Mouse (Mus musculus): ENCODE results near the gene Nup214. TPM values are rescaled to one million over a fixed set of nuclear protein-coding genes. Genes with fewer than 3 reads are reported as not detected.
A peak's percentile ranks its signal among the peaks of the same experiment; 100 is the strongest.

Gene Nup214
- polyA plus RNA-seq, 1 experiment: 80.0 TPM

GRCm38 (mm10) chr2:31945580-31945979 is 28.7 kb upstream of the Nup214 start:
- WGBS: 66% methylated on average over 2 of the region's 2 CpGs
- TF ChIP-seq CTCF (IDR thresholded peaks at IDR 0.05; ENCODE audit: control insufficient read depth, insufficient read depth, low read length) (no peak), POLR2A (IDR thresholded peaks at IDR 0.05; ENCODE audit: borderline replicate concordance, control insufficient read depth, low read depth, low read length) (no peak)
- H3K4me3 ChIP-seq (replicated peaks; ENCODE audit: control insufficient read depth, low read depth, low read length): no peak overlapping the region
- no peak overlapping the region for H3K27ac ChIP-seq (ENCODE audit: control insufficient read depth, insufficient read depth, low read depth, low read length, poor library complexity)
- no peaks in the 10 kb centered on the region for H3K4me1 ChIP-seq (ENCODE audit: control insufficient read depth, insufficient read depth, low read length)

GRCm38 (mm10) chr2:31948392-31948791 is 25.8 kb upstream of the Nup214 start:
- no peak for TF ChIP-seq CTCF (IDR thresholded peaks at IDR 0.05; ENCODE audit: control insufficient read depth, insufficient read depth, low read length)
- no peak for TF ChIP-seq POLR2A (IDR thresholded peaks at IDR 0.05; ENCODE audit: borderline replicate concordance, control insufficient read depth, low read depth, low read length)
- no peaks in the 10 kb centered on the region for H3K4me1 ChIP-seq (ENCODE audit: control insufficient read depth, insufficient read depth, low read length)
- no peak overlapping the region for H3K27ac ChIP-seq (ENCODE audit: control insufficient read depth, insufficient read depth, low read depth, low read length, poor library complexity)
- 78% methylated on average over 6 of the region's 6 CpGs for WGBS
- H3K4me3 ChIP-seq (replicated peaks; ENCODE audit: control insufficient read depth, low read depth, low read length): no peak overlapping the region

- Histone ChIP-seq H3K4me1 (ENCODE audit: control insufficient read depth, insufficient read depth, low read length) (no peaks in the 10 kb centered on the region), H3K27ac (ENCODE audit: control insufficient read depth, insufficient read depth, low read depth, low read length, poor library complexity) (no peak overlapping the region), H3K4me3 (replicated peaks; ENCODE audit: control insufficient read depth, low read depth, low read length) (no peak overlapping the region)
- TF ChIP-seq CTCF (IDR thresholded peaks at IDR 0.05; ENCODE audit: control insufficient read depth, insufficient read depth, low read length) (no peak), POLR2A (IDR thresholded peaks at IDR 0.05; ENCODE audit: borderline replicate concordance, control insufficient read depth, low read depth, low read length) (no peak)
- 62% methylated on average over 6 of the region's 6 CpGs for WGBS
Measured at GRCm38 (mm10) chr2:31948801-31949200, 25.4 kb upstream of the Nup214 start.

GRCm38 (mm10) chr2:31950058-31950871 is 24.0 kb upstream of the Nup214 start, which contains the start of gene Aif1l:
Aif1l (plus strand) TSS chr2:31950139.
- under 1% methylated on average over 66 of the region's 66 CpGs for WGBS
- Histone ChIP-seq H3K4me3 (replicated peaks; ENCODE audit: control insufficient read depth, low read depth, low read length) (peak within 1 kb of the TSS; percentile 3), H3K4me1 (ENCODE audit: control insufficient read depth, insufficient read depth, low read length) (no peaks in the 10 kb centered on the region), H3K27ac (ENCODE audit: control insufficient read depth, insufficient read depth, low read depth, low read length, poor library complexity) (no peak within 1 kb of the TSS)
- TF ChIP-seq CTCF (IDR thresholded peaks at IDR 0.05; ENCODE audit: control insufficient read depth, insufficient read depth, low read length): no peak
- TF ChIP-seq POLR2A (IDR thresholded peaks at IDR 0.05; ENCODE audit: borderline replicate concordance, control insufficient read depth, low read depth, low read length): no peak

GRCm38 (mm10) chr2:31950966-31951365 is 23.3 kb upstream of the Nup214 start:
- Histone ChIP-seq H3K4me1 (ENCODE audit: control insufficient read depth, insufficient read depth, low read length) (no peaks in the 10 kb centered on the region), H3K4me3 (replicated peaks; ENCODE audit: control insufficient read depth, low read depth, low read length) (no peak overlapping the region), H3K27ac (ENCODE audit: control insufficient read depth, insufficient read depth, low read depth, low read length, poor library complexity) (no peak overlapping the region)
- 27% methylated on average over 9 of the region's 9 CpGs for WGBS
- TF ChIP-seq CTCF (IDR thresholded peaks at IDR 0.05; ENCODE audit: control insufficient read depth, insufficient read depth, low read length) (no peak), POLR2A (IDR thresholded peaks at IDR 0.05; ENCODE audit: borderline replicate concordance, control insufficient read depth, low read depth, low read length) (no peak)

- WGBS: 87% methylated on average over 10 of the region's 10 CpGs
- Histone ChIP-seq H3K27ac (ENCODE audit: control insufficient read depth, insufficient read depth, low read depth, low read length, poor library complexity) (no peak overlapping the region), H3K4me1 (ENCODE audit: control insufficient read depth, insufficient read depth, low read length) (no peaks in the 10 kb centered on the region; the same call in 1 of the 2 replicates), H3K4me3 (replicated peaks; ENCODE audit: control insufficient read depth, low read depth, low read length) (no peak overlapping the region)
- TF ChIP-seq POLR2A (IDR thresholded peaks at IDR 0.05; ENCODE audit: borderline replicate concordance, control insufficient read depth, low read depth, low read length): no peak
- TF ChIP-seq CTCF (IDR thresholded peaks at IDR 0.05; ENCODE audit: control insufficient read depth, insufficient read depth, low read length): no peak
Measured at GRCm38 (mm10) chr2:31952236-31952635, 22.0 kb upstream of the Nup214 start.

GRCm38 (mm10) chr2:31952725-31953124 is 21.5 kb upstream of the Nup214 start:
- no peak overlapping the region for H3K27ac ChIP-seq (ENCODE audit: control insufficient read depth, insufficient read depth, low read depth, low read length, poor library complexity)
- no peak overlapping the region for H3K4me3 ChIP-seq (replicated peaks; ENCODE audit: control insufficient read depth, low read depth, low read length)
- TF ChIP-seq POLR2A (IDR thresholded peaks at IDR 0.05; ENCODE audit: borderline replicate concordance, control insufficient read depth, low read depth, low read length): no peak
- 79% methylated on average over 3 of the region's 3 CpGs for WGBS
- H3K4me1 ChIP-seq (ENCODE audit: control insufficient read depth, insufficient read depth, low read length): no peaks in the 10 kb centered on the region; the same call in 1 of the 2 replicates

GRCm38 (mm10) chr2:31953687-31954086 is 20.5 kb upstream of the Nup214 start:
- no peak overlapping the region for H3K27ac ChIP-seq (ENCODE audit: control insufficient read depth, insufficient read depth, low read depth, low read length, poor library complexity)
- no peaks in the 10 kb centered on the region; the same call in 1 of the 2 replicates for H3K4me1 ChIP-seq (ENCODE audit: control insufficient read depth, insufficient read depth, low read length)
- 87% methylated on average over 8 of the region's 8 CpGs for WGBS
- TF ChIP-seq CTCF (IDR thresholded peaks at IDR 0.05; ENCODE audit: control insufficient read depth, insufficient read depth, low read length): no peak
- no peak for TF ChIP-seq POLR2A (IDR thresholded peaks at IDR 0.05; ENCODE audit: borderline replicate concordance, control insufficient read depth, low read depth, low read length)
- no peak overlapping the region for H3K4me3 ChIP-seq (replicated peaks; ENCODE audit: control insufficient read depth, low read depth, low read length)
